ENCODE assay signal across 25 mouse cellular contexts in genomic region chr15:67855291-67855690, GRCm38 (mm10).
DNase-seq lines count a peak whose midpoint lies in the region; ATAC-seq and TF ChIP-seq lines count a peak whose summit lies in the region.
"Had no signal": no experiment of that assay in that cellular context is flagged by ENCODE, and none has a peak within 500 bp of the region (broad histone marks: within the 10 kb centered on the region; RNA-seq: fewer than 3 reads in every experiment).

No protein-coding gene starts in this region.

- TF ChIP-seq EP300 in lung, postnatal 0 days (IDR thresholded peaks at IDR 0.05) = no peak

- no peak overlapping the region for H3K4me3 ChIP-seq in embryonic facial prominence, embryonic 14.5 days (ENCODE audit: low read depth, low read length)
- H3K4me3 ChIP-seq in embryonic facial prominence, embryonic 10.5 days = no peak overlapping the region
- no peak overlapping the region for H3K4me3 ChIP-seq in hindbrain, embryonic 14.5 days (replicated peaks; ENCODE audit: low read length)
- no peak overlapping the region for H3K4me3 ChIP-seq in hindbrain, embryonic 16.5 days (ENCODE audit: low read length)
- no peak overlapping the region for H3K4me3 ChIP-seq in lung, postnatal 0 days (ENCODE audit: low read depth, low read length)
- H3K4me3 ChIP-seq in kidney, embryonic 14.5 days (ENCODE audit: low read length) = no peak overlapping the region
- H3K4me3 ChIP-seq: embryonic facial prominence, embryonic 12.5 days; erythroblast, embryonic 14.5 days; forebrain, embryonic 13.5 days; gastrocnemius, adult 2 months; heart, embryonic 12.5 days; heart, embryonic 15.5 days had no signal

- no peak overlapping the region for H3K9ac ChIP-seq in embryonic facial prominence, embryonic 14.5 days (ENCODE audit: low read depth, low read length)
- no peak overlapping the region for H3K9ac ChIP-seq in hindbrain, embryonic 14.5 days
- H3K9ac ChIP-seq in hindbrain, embryonic 16.5 days (ENCODE audit: low read depth, low read length) = no peak overlapping the region
- H3K9ac ChIP-seq in lung, postnatal 0 days (replicated peaks; ENCODE audit: low read depth) = no peak overlapping the region
- H3K9ac ChIP-seq in kidney, embryonic 14.5 days (ENCODE audit: low read depth, low read length) = no peak overlapping the region
- H3K9ac ChIP-seq: embryonic facial prominence, embryonic 12.5 days; forebrain, embryonic 13.5 days; forebrain, postnatal 0 days; heart, embryonic 12.5 days; heart, embryonic 15.5 days had no signal

- H3K4me2 ChIP-seq in embryonic facial prominence, embryonic 14.5 days (ENCODE audit: low read depth, low read length) = no peak overlapping the region
- H3K4me2 ChIP-seq in hindbrain, embryonic 14.5 days (replicated peaks) = no peak overlapping the region
- H3K4me2 ChIP-seq in hindbrain, embryonic 16.5 days (ENCODE audit: low read length) = no peak overlapping the region
- no peak overlapping the region for H3K4me2 ChIP-seq in lung, postnatal 0 days (replicated peaks; ENCODE audit: low read depth, low read length)
- no peak overlapping the region for H3K4me2 ChIP-seq in kidney, embryonic 14.5 days (replicated peaks; ENCODE audit: low read depth, low read length)
- H3K4me2 ChIP-seq: embryonic facial prominence, embryonic 12.5 days; forebrain, embryonic 13.5 days; heart, embryonic 12.5 days; heart, embryonic 15.5 days had no signal

- peak; percentile 17 for DNase-seq in embryonic facial prominence, embryonic 14.5 days (ENCODE audit: low spot score)
- DNase-seq in embryonic facial prominence, embryonic 10.5 days (ENCODE audit: low spot score) = no peak
- peak; percentile 31 for DNase-seq in hindbrain, embryonic 14.5 days (ENCODE audit: low spot score)
- peak; percentile 10 for DNase-seq in lung, postnatal 0 days (ENCODE audit: low spot score)
- no peak for DNase-seq in lung, postnatal 4 days
- peak; percentile 31 for DNase-seq in brain, embryonic 14.5 days (ENCODE audit: low read depth)
- DNase-seq: adrenal gland, adult 2 months; adrenal gland, postnatal 14 days; cerebellum, adult 2 months; cerebellum, adult 9-11 months; forebrain, postnatal 0 days; gastrocnemius, adult 2 months; gastrocnemius, postnatal 14 days; heart, adult 11 months; heart, postnatal 14 days; heart, postnatal 4 days had no signal

- H3K4me1 ChIP-seq in embryonic facial prominence, embryonic 14.5 days (ENCODE audit: control insufficient read depth, insufficient read depth, low read length) = no peaks in the 10 kb centered on the region
- no peaks in the 10 kb centered on the region for H3K4me1 ChIP-seq in embryonic facial prominence, embryonic 10.5 days
- no peaks in the 10 kb centered on the region for H3K4me1 ChIP-seq in hindbrain, embryonic 14.5 days (replicated peaks; ENCODE audit: control insufficient read depth, insufficient read depth, low read length)
- no peaks in the 10 kb centered on the region for H3K4me1 ChIP-seq in hindbrain, embryonic 16.5 days (ENCODE audit: control insufficient read depth, insufficient read depth, low read depth, low read length)
- no peaks in the 10 kb centered on the region for H3K4me1 ChIP-seq in lung, postnatal 0 days (ENCODE audit: insufficient read depth, low read depth, low read length)
- H3K4me1 ChIP-seq in kidney, embryonic 14.5 days (ENCODE audit: control insufficient read depth, insufficient read depth, low read length) = no peaks in the 10 kb centered on the region
- H3K4me1 ChIP-seq: embryonic facial prominence, embryonic 12.5 days; forebrain, embryonic 13.5 days; heart, embryonic 12.5 days; heart, embryonic 15.5 days had no signal

- H3K9me3 ChIP-seq in embryonic facial prominence, embryonic 14.5 days (ENCODE audit: control insufficient read depth, low read length) = no peaks in the 10 kb centered on the region
- H3K9me3 ChIP-seq in embryonic facial prominence, embryonic 10.5 days = no peaks in the 10 kb centered on the region
- no peaks in the 10 kb centered on the region for H3K9me3 ChIP-seq in hindbrain, embryonic 14.5 days (ENCODE audit: control insufficient read depth, low read length)
- H3K9me3 ChIP-seq in hindbrain, embryonic 16.5 days (ENCODE audit: control insufficient read depth, low read length) = no peaks in the 10 kb centered on the region
- no peaks in the 10 kb centered on the region for H3K9me3 ChIP-seq in lung, postnatal 0 days (ENCODE audit: low read length)
- H3K9me3 ChIP-seq in kidney, embryonic 14.5 days (ENCODE audit: control insufficient read depth, low read length) = no peaks in the 10 kb centered on the region
- H3K9me3 ChIP-seq: embryonic facial prominence, embryonic 12.5 days; forebrain, embryonic 13.5 days; heart, embryonic 12.5 days; heart, embryonic 15.5 days had no signal

- no peak for ATAC-seq in embryonic facial prominence, embryonic 14.5 days (ENCODE audit: low read depth)
- no peak for ATAC-seq in hindbrain, embryonic 14.5 days (ENCODE audit: low FRiP score)
- no peak for ATAC-seq in hindbrain, embryonic 16.5 days
- no peak for ATAC-seq in lung, postnatal 0 days
- ATAC-seq in kidney, embryonic 14.5 days (ENCODE audit: low FRiP score, low TSS enrichment) = no peak
- ATAC-seq: CD4-positive, CD25-positive, alpha-beta regulatory T cell, adult 4 months; forebrain, embryonic 13.5 days; forebrain, postnatal 0 days; intestine, postnatal 0 days had no signal

- TF ChIP-seq CTCF in lung, postnatal 0 days (IDR thresholded peaks at IDR 0.05) = no peak
- no peak for TF ChIP-seq CTCF in brain, embryonic 14.5 days (IDR thresholded peaks at IDR 0.05; ENCODE audit: borderline replicate concordance, extremely low read depth, insufficient read depth, insufficient read length)

- H3K27ac ChIP-seq in embryonic facial prominence, embryonic 14.5 days (replicated peaks; ENCODE audit: low read depth, low read length) = no peak overlapping the region
- no peak overlapping the region for H3K27ac ChIP-seq in embryonic facial prominence, embryonic 10.5 days (replicated peaks)
- H3K27ac ChIP-seq in hindbrain, embryonic 14.5 days = no peak overlapping the region
- no peak overlapping the region for H3K27ac ChIP-seq in hindbrain, embryonic 16.5 days (ENCODE audit: low read depth, low read length)
- no peak overlapping the region for H3K27ac ChIP-seq in lung, postnatal 0 days (ENCODE audit: low read length)
- H3K27ac ChIP-seq in kidney, embryonic 14.5 days (ENCODE audit: low read depth, low read length) = no peak overlapping the region
- H3K27ac ChIP-seq: embryonic facial prominence, embryonic 12.5 days; forebrain, embryonic 13.5 days; gastrocnemius, adult 2 months; heart, embryonic 15.5 days had no signal

- TF ChIP-seq POLR2A in brain, embryonic 14.5 days (IDR thresholded peaks at IDR 0.05; ENCODE audit: borderline replicate concordance, extremely low read depth, insufficient read depth, insufficient read length, poor library complexity, severe bottlenecking) = no peak

- 22% methylated on average over 1 of the region's 1 CpGs for WGBS in embryonic facial prominence, embryonic 14.5 days
- 89% methylated on average over 1 of the region's 1 CpGs for WGBS in embryonic facial prominence, embryonic 10.5 days
- WGBS in hindbrain, embryonic 14.5 days = 45% methylated on average over 1 of the region's 1 CpGs
- 42% methylated on average over 1 of the region's 1 CpGs for WGBS in hindbrain, embryonic 16.5 days
- WGBS in lung, postnatal 0 days = 6% methylated on average over 1 of the region's 1 CpGs
- WGBS in kidney, embryonic 14.5 days = 46% methylated on average over 1 of the region's 1 CpGs

- no peaks in the 10 kb centered on the region for H3K27me3 ChIP-seq in embryonic facial prominence, embryonic 14.5 days (replicated peaks; ENCODE audit: control insufficient read depth, insufficient read depth, low read length)
- no peaks in the 10 kb centered on the region for H3K27me3 ChIP-seq in embryonic facial prominence, embryonic 10.5 days (replicated peaks; ENCODE audit: low read depth, poor library complexity, severe bottlenecking)
- H3K27me3 ChIP-seq in hindbrain, embryonic 14.5 days (ENCODE audit: control insufficient read depth, insufficient read depth, low read length) = no peaks in the 10 kb centered on the region
- H3K27me3 ChIP-seq in hindbrain, embryonic 16.5 days (replicated peaks; ENCODE audit: control insufficient read depth, insufficient read depth, low read length) = no peaks in the 10 kb centered on the region
- no peaks in the 10 kb centered on the region for H3K27me3 ChIP-seq in lung, postnatal 0 days (replicated peaks; ENCODE audit: insufficient read depth, low read length)
- no peaks in the 10 kb centered on the region for H3K27me3 ChIP-seq in kidney, embryonic 14.5 days (ENCODE audit: control insufficient read depth, insufficient read depth, low read length)
- H3K27me3 ChIP-seq: embryonic facial prominence, embryonic 12.5 days; forebrain, embryonic 13.5 days; heart, embryonic 12.5 days; heart, embryonic 15.5 days had no signal

- H3K36me3 ChIP-seq in embryonic facial prominence, embryonic 14.5 days (ENCODE audit: control insufficient read depth, insufficient read depth, low read length) = no peaks in the 10 kb centered on the region
- no peaks in the 10 kb centered on the region for H3K36me3 ChIP-seq in embryonic facial prominence, embryonic 10.5 days (replicated peaks)
- no peaks in the 10 kb centered on the region for H3K36me3 ChIP-seq in hindbrain, embryonic 14.5 days (replicated peaks; ENCODE audit: control insufficient read depth, insufficient read depth)
- no peaks in the 10 kb centered on the region for H3K36me3 ChIP-seq in hindbrain, embryonic 16.5 days (ENCODE audit: control insufficient read depth, insufficient read depth, low read length)
- no peaks in the 10 kb centered on the region for H3K36me3 ChIP-seq in lung, postnatal 0 days (ENCODE audit: insufficient read depth, low read length)
- H3K36me3 ChIP-seq in kidney, embryonic 14.5 days (ENCODE audit: control insufficient read depth, insufficient read depth, low read length) = no peaks in the 10 kb centered on the region
- H3K36me3 ChIP-seq: embryonic facial prominence, embryonic 12.5 days; heart, embryonic 12.5 days; heart, embryonic 15.5 days had no signal

Comparison
In these comparisons a context has a peak if more than half of its experiments do, and no peak if none do; other contexts are left out.
1. DNase-seq: peak in embryonic facial prominence, embryonic 14.5 days (single experiment), hindbrain, embryonic 14.5 days (single experiment), lung, postnatal 0 days (single experiment) and brain, embryonic 14.5 days (single experiment); none in embryonic facial prominence, embryonic 10.5 days (single experiment) and lung, postnatal 4 days (0 of 2).